Mouse (Mus musculus): ENCODE results near the gene Spred3. TPM values are rescaled to one million over a fixed set of nuclear protein-coding genes. Genes with fewer than 3 reads are reported as not detected.
A peak's percentile ranks its signal among the peaks of the same experiment; 100 is the strongest.

The Spred3 gene
- total and polyA plus RNA-seq, 2 experiments: 0.18 to 0.40 TPM

- peaks cover 15% of the 10 kb centered on the region for H3K36me3 ChIP-seq (ENCODE audit: control insufficient read depth, insufficient read depth, low read length)
- H3K27me3 ChIP-seq (ENCODE audit: control insufficient read depth, insufficient read depth, low read length): 0 out of 2 replicates have a peak, but pooled peaks cover 2% of the 10 kb centered on the region
- WGBS: 11% methylated on average over 34 of the region's 34 CpGs
- no peaks in the 10 kb centered on the region for H3K79me2 ChIP-seq (ENCODE audit: control insufficient read depth, insufficient read depth, low read length)
- DNase-seq (ENCODE audit: extremely low read depth, low read depth, low spot score): no peak
- no peak overlapping the region for H3K27ac ChIP-seq (replicated peaks; ENCODE audit: insufficient read depth, low read depth, low read length)
- H3K4me3 ChIP-seq (ENCODE audit: insufficient read depth, low read depth, low read length): no peak overlapping the region
- H3K9ac ChIP-seq (ENCODE audit: low read depth, low read length): no peak overlapping the region; the same call in 1 of the 2 replicates
- peaks cover 6% of the 10 kb centered on the region for H3K4me1 ChIP-seq (ENCODE audit: control insufficient read depth, insufficient read depth, low read length)
- TF ChIP-seq POLR2A (IDR thresholded peaks at IDR 0.05; ENCODE audit: extremely low read depth, insufficient read depth, low read length): no peak
- TF ChIP-seq CTCF (IDR thresholded peaks at IDR 0.05; ENCODE audit: low read depth, low read length): no peak
Observed at GRCm38 (mm10) chr7:29171562-29172097, 1.4 kb upstream of the Spred3 start.

- DNase-seq (ENCODE audit: extremely low read depth, low read depth, low spot score): no peak
- Histone ChIP-seq H3K36me3 (ENCODE audit: control insufficient read depth, insufficient read depth, low read length) (peaks cover 11% of the 10 kb centered on the region), H3K9ac (ENCODE audit: low read depth, low read length) (no peak overlapping the region; the same call in 1 of the 2 replicates), H3K4me1 (ENCODE audit: control insufficient read depth, insufficient read depth, low read length) (peaks cover 6% of the 10 kb centered on the region), H3K27ac (replicated peaks; ENCODE audit: insufficient read depth, low read depth, low read length) (no peak overlapping the region), H3K27me3 (ENCODE audit: control insufficient read depth, insufficient read depth, low read length) (0 out of 2 replicates have a peak, but pooled peaks cover 2% of the 10 kb centered on the region), H3K79me2 (ENCODE audit: control insufficient read depth, insufficient read depth, low read length) (no peaks in the 10 kb centered on the region), H3K4me3 (ENCODE audit: insufficient read depth, low read depth, low read length) (0 out of 2 replicates have a peak overlapping the region, but pooled peaks have one; percentile 34)
- TF ChIP-seq POLR2A (IDR thresholded peaks at IDR 0.05; ENCODE audit: extremely low read depth, insufficient read depth, low read length) (no peak), CTCF (IDR thresholded peaks at IDR 0.05; ENCODE audit: low read depth, low read length) (no peak)
- 3% methylated on average over 43 of the region's 43 CpGs for WGBS
Observed at GRCm38 (mm10) chr7:29170755-29171561, 747 bp upstream of the Spred3 start.

GRCm38 (mm10) chr7:29169231-29170065, 763 bp downstream of the Spred3 start:
- peaks cover 6% of the 10 kb centered on the region for H3K4me1 ChIP-seq (ENCODE audit: control insufficient read depth, insufficient read depth, low read length)
- H3K27ac ChIP-seq (replicated peaks; ENCODE audit: insufficient read depth, low read depth, low read length): no peak overlapping the region
- H3K36me3 ChIP-seq (ENCODE audit: control insufficient read depth, insufficient read depth, low read length): 0 out of 2 replicates have a peak, but pooled peaks cover 3% of the 10 kb centered on the region
- H3K27me3 ChIP-seq (ENCODE audit: control insufficient read depth, insufficient read depth, low read length): 0 out of 2 replicates have a peak, but pooled peaks cover 2% of the 10 kb centered on the region
- DNase-seq (ENCODE audit: extremely low read depth, low read depth, low spot score): peak; percentile 35
- H3K79me2 ChIP-seq (ENCODE audit: control insufficient read depth, insufficient read depth, low read length): no peaks in the 10 kb centered on the region
- H3K4me3 ChIP-seq (ENCODE audit: insufficient read depth, low read depth, low read length): peak overlapping the region; percentile 83
- peak overlapping the region; percentile 43 for H3K9ac ChIP-seq (ENCODE audit: low read depth, low read length)
- TF ChIP-seq POLR2A (IDR thresholded peaks at IDR 0.05; ENCODE audit: extremely low read depth, insufficient read depth, low read length) (no peak), CTCF (IDR thresholded peaks at IDR 0.05; ENCODE audit: low read depth, low read length) (no peak)
- 2% methylated on average over 31 of the region's 39 CpGs for whole genome bisulfite sequencing

GRCm38 (mm10) chr7:29168791-29169230, 1.4 kb downstream of the Spred3 start:
- Histone ChIP-seq H3K9ac (ENCODE audit: low read depth, low read length) (no peak overlapping the region), H3K27ac (replicated peaks; ENCODE audit: insufficient read depth, low read depth, low read length) (no peak overlapping the region), H3K36me3 (ENCODE audit: control insufficient read depth, insufficient read depth, low read length) (no peaks in the 10 kb centered on the region), H3K27me3 (ENCODE audit: control insufficient read depth, insufficient read depth, low read length) (0 out of 2 replicates have a peak, but pooled peaks cover 2% of the 10 kb centered on the region), H3K4me3 (ENCODE audit: insufficient read depth, low read depth, low read length) (peak overlapping the region; percentile 83; the same call in 1 of the 2 replicates), H3K4me1 (ENCODE audit: control insufficient read depth, insufficient read depth, low read length) (peaks cover 6% of the 10 kb centered on the region), H3K79me2 (ENCODE audit: control insufficient read depth, insufficient read depth, low read length) (no peaks in the 10 kb centered on the region)
- no peak for DNase-seq (ENCODE audit: extremely low read depth, low read depth, low spot score)
- 5% methylated on average over 14 of the region's 14 CpGs for WGBS
- TF ChIP-seq POLR2A (IDR thresholded peaks at IDR 0.05; ENCODE audit: extremely low read depth, insufficient read depth, low read length): no peak
- TF ChIP-seq CTCF (IDR thresholded peaks at IDR 0.05; ENCODE audit: low read depth, low read length): no peak

- H3K4me3 ChIP-seq (ENCODE audit: insufficient read depth, low read depth, low read length): no peak overlapping the region
- 0 out of 2 replicates have a peak, but pooled peaks cover 2% of the 10 kb centered on the region for H3K27me3 ChIP-seq (ENCODE audit: control insufficient read depth, insufficient read depth, low read length)
- WGBS: 20% methylated on average over 10 of the region's 10 CpGs
Observed at GRCm38 (mm10) chr7:29168121-29168695, 2.0 kb downstream of the Spred3 start.

More at GRCm38 (mm10) chr7:29168121-29168695, 2.0 kb downstream of the Spred3 start:
- Histone ChIP-seq H3K9ac (ENCODE audit: low read depth, low read length) (no peak overlapping the region), H3K27ac (replicated peaks; ENCODE audit: insufficient read depth, low read depth, low read length) (no peak overlapping the region), H3K79me2 (ENCODE audit: control insufficient read depth, insufficient read depth, low read length) (no peaks in the 10 kb centered on the region), H3K36me3 (ENCODE audit: control insufficient read depth, insufficient read depth, low read length) (no peaks in the 10 kb centered on the region), H3K4me1 (ENCODE audit: control insufficient read depth, insufficient read depth, low read length) (peaks cover 6% of the 10 kb centered on the region)
- TF ChIP-seq CTCF (IDR thresholded peaks at IDR 0.05; ENCODE audit: low read depth, low read length): no peak
- DNase-seq (ENCODE audit: extremely low read depth, low read depth, low spot score): no peak

Measured in liver, adult 2 months (tissue).